Mouse (Mus musculus) lung, embryonic 14.5 days (tissue): ENCODE results near the gene Gm21788. TPM values are rescaled to one million over a fixed set of nuclear protein-coding genes. Genes with fewer than 3 reads are reported as not detected.
"Not testable (repeated sequence)": the region's sequence is repeated elsewhere in the genome, so short reads cannot be mapped to it uniquely, and the experiment has no call there.

Experiments
- ATAC-seq: fragments of 200-750 bp; cut with Nextera tagmentation; 2 replicates; pipeline ENCODE4 v1.8.0; 2017; ENCODE audit warnings: mild to moderate bottlenecking, moderate TSS enrichment, moderate library complexity; ENCODE audit not compliant: insufficient read depth
- DNase-seq: peaks from one replicate; pipeline ENCODE4 v3.0.0-alpha.2; 2015
- H3K27ac ChIP-seq: fragments of 300-500 bp; sonication (generic); 2 replicates; pipeline ENCODE4 v1.5.1; 2014; ENCODE audit warnings: low read depth, mild to moderate bottlenecking, moderate library complexity
- H3K27me3 ChIP-seq: fragments of 300-500 bp; sonication (generic); 2 replicates; pipeline ENCODE4 v1.6.1; 2014; ENCODE audit warnings: low read length, control low read depth; ENCODE audit not compliant: insufficient read depth
- H3K36me3 ChIP-seq: fragments of 300-500 bp; sonication (generic); 2 replicates; pipeline ENCODE4 v1.6.1; 2014; ENCODE audit warnings: control low read depth; ENCODE audit not compliant: insufficient read depth
- H3K4me1 ChIP-seq: fragments of 300-500 bp; sonication (generic); 2 replicates; pipeline ENCODE4 v1.6.1; 2014; ENCODE audit warnings: antibody characterized with exemption, control low read depth; ENCODE audit not compliant: insufficient read depth
- H3K4me2 ChIP-seq: fragments of 300-500 bp; sonication (generic); 2 replicates; pipeline ENCODE4 v1.6.1; 2014; ENCODE audit warnings: mild to moderate bottlenecking
- H3K4me3 ChIP-seq: fragments of 300-500 bp; sonication (generic); 2 replicates; pipeline ENCODE4 v1.5.1; 2014; ENCODE audit warnings: low read depth, low read length
- H3K9ac ChIP-seq: fragments of 300-500 bp; sonication (generic); 2 replicates; pipeline ENCODE4 v1.6.1; 2014
- H3K9me3 ChIP-seq: fragments of 300-500 bp; sonication (generic); 2 replicates; pipeline ENCODE4 v1.6.1; 2016; ENCODE audit warnings: low read depth, low read length, control low read depth
- WGBS: fragments of 180-500 bp; shearing (Covaris S2); extraction: QIAGEN DNeasy Blood & Tissue Kit; methylation state at CpG from one replicate; pipeline ENCODE4 v1.1.7; 2014; 5-methylcytosine and 5-hydroxymethylcytosine counted together
- polyA plus RNA-seq: library from polyadenylated mRNA; unstranded; fragments of >200 nt; fragmentation: Nextera tagmentation; extraction: Ambion mirVana; gene quantifications from 2 replicates; pipeline ENCODE4 v1.2.1, GENCODE M21; 2014

Gene Gm21788
- polyA plus RNA-seq: not detected in 2 replicates

- not testable (repeated sequence) for H3K4me3 ChIP-seq, H3K4me2 ChIP-seq, H3K4me1 ChIP-seq, H3K36me3 ChIP-seq, H3K9ac ChIP-seq, H3K27ac ChIP-seq, ATAC-seq, H3K9me3 ChIP-seq, H3K27me3 ChIP-seq, DNase-seq
- no CpG with 5 or more reads among the region's 3 CpGs for WGBS
These were observed at the start of gene Gm21788 for GRCm38 (mm10) chrY:7404710-7405109. Gm21788 (plus strand) TSS chrY:7405010.

Other genes starting within 250 kb of the Gm21788 start
- not detected in 2 replicates for gene Gm21244, start 235.7 kb upstream of the Gm21788 start, polyA plus RNA-seq
- not detected in 2 replicates for gene Gm28998, start 151.2 kb upstream of the Gm21788 start, polyA plus RNA-seq
- gene Gm20826, start 233.5 kb downstream of the Gm21788 start, polyA plus RNA-seq: 0.05 TPM in 1 of 2 replicates, not detected in the other